Mouse (Mus musculus) heart, embryonic 11.5 days (tissue): Measurements from ENCODE around the gene Ppm1e. TPM values are rescaled to one million over a fixed set of nuclear protein-coding genes. Genes with fewer than 3 reads are reported as not detected.

Source experiments
- ATAC-seq: fragments of 200-750 bp; cut with Nextera tagmentation; replicated peaks from 2 replicates; pipeline ENCODE4 v1.8.0; 2017; ENCODE audit warnings: moderate library complexity; ENCODE audit not compliant: insufficient number of reproducible peaks, low FRiP score, low TSS enrichment
- H3K27ac ChIP-seq: fragments of 300-500 bp; sonication (generic); 2 replicates; pipeline ENCODE4 v1.5.1; 2014; ENCODE audit warnings: mild to moderate bottlenecking, low read depth, low read length
- H3K27me3 ChIP-seq: fragments of 300-500 bp; sonication (generic); 2 replicates; pipeline ENCODE4 v1.6.1; 2014; ENCODE audit warnings: mild to moderate bottlenecking, low read length, mixed read lengths; ENCODE audit not compliant: control insufficient read depth, insufficient read depth
- H3K36me3 ChIP-seq: fragments of 300-500 bp; sonication (generic); 2 replicates; pipeline ENCODE4 v1.6.1; 2014; ENCODE audit warnings: mild to moderate bottlenecking, low read length, moderate library complexity, mixed read lengths; ENCODE audit not compliant: control insufficient read depth, insufficient read depth
- H3K4me1 ChIP-seq: fragments of 300-500 bp; sonication (generic); 2 replicates; pipeline ENCODE4 v1.6.1; 2014; ENCODE audit warnings: low read length; ENCODE audit not compliant: control insufficient read depth, insufficient read depth
- H3K4me2 ChIP-seq: fragments of 300-500 bp; sonication (generic); 2 replicates; pipeline ENCODE4 v1.6.1; 2014; ENCODE audit warnings: mild to moderate bottlenecking, moderate library complexity
- H3K4me3 ChIP-seq: fragments of 300-500 bp; sonication (generic); 2 replicates; pipeline ENCODE4 v1.5.1; 2014; ENCODE audit warnings: low read depth, low read length
- H3K9ac ChIP-seq: fragments of 300-500 bp; sonication (generic); 2 replicates; pipeline ENCODE4 v1.6.1; 2014; ENCODE audit warnings: mild to moderate bottlenecking, low read depth, low read length, moderate library complexity
- H3K9me3 ChIP-seq: fragments of 300-500 bp; sonication (generic); replicated peaks from 2 replicates; pipeline ENCODE4 v1.6.1; 2016; ENCODE audit warnings: low read length; ENCODE audit not compliant: control insufficient read depth
- WGBS: fragments of 180-500 bp; shearing (Covaris S2); extraction: QIAGEN DNeasy Blood & Tissue Kit; methylation state at CpG from one replicate; pipeline ENCODE4 v1.1.7; 2014; ENCODE audit not compliant: insufficient replicate concordance; 5-methylcytosine and 5-hydroxymethylcytosine counted together
- polyA plus RNA-seq: library from polyadenylated mRNA; unstranded; fragments of >200 nt; fragmentation: Nextera tagmentation; extraction: Ambion mirVana; gene quantifications from 2 replicates; pipeline ENCODE4 v1.2.1, GENCODE M21; 2014

Gene Ppm1e
- polyA plus RNA-seq, 1 experiment from 2014 or later = 3.8 TPM

DNA sequence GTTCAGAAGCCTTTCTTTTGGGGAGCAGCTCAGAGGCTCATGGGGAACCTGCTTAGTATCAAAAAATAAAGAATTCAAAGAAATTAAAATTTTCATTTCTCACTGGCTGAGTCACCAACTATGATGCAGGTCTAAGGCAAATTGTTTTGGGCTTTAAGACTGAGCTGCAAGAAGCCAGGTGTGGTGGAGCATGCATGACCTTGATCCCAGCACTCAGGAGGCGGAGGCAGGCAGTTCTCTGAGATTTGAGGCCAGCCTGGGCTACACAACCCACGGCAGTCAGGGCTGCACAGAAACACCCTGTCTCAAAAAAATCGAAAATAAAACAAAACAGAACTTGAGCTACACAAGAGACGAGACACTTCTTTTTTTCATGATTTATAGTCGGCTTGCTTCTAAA lies 38.8 kb downstream of the Ppm1e start:
- H3K27ac ChIP-seq = no peak overlapping the region
- no peaks in the 10 kb centered on the region for H3K27me3 ChIP-seq
- H3K4me1 ChIP-seq = no peaks in the 10 kb centered on the region
- no peak for ATAC-seq
- no peak overlapping the region for H3K4me3 ChIP-seq
- no peak overlapping the region for H3K4me2 ChIP-seq
- H3K9ac ChIP-seq = no peak overlapping the region
- H3K36me3 ChIP-seq = no peaks in the 10 kb centered on the region
- H3K9me3 ChIP-seq = no peaks in the 10 kb centered on the region
- WGBS = 72% methylated on average over 5 of the region's 5 CpGs

DNA sequence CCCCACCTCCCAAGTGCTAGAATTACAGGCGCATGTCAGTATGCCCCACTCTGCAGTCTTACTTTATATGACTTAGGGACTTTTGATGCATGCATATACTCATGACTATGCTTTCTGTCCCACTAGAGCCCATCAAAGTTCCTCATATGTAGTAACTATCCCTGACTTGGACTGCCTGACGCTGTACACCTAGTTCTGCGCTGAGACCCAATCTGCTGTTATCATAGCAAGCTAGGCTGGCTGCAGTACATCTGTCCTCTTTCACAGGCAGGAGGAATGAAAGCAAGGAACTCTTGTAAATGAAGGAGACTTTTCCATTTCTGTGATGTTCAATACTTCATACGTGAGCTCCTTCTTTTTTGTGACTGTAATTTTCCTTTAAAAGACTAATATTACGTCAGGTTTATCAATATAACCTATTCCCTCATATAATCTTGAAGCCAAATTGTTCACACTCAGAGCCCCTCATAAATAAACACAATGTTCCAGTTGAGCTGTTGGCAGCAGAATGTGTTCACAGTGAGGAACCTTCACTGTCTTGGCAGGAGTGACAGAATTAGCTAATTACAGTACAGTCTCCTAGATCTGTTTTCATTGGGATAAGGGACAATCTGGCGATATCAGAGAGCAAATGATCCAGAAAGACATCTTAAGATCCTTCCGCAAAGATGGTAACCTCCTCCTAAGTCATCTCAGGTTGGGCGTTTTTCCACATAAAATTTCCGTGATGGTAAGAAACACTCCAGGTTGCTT lies 39.7 kb downstream of the Ppm1e start:
- Histone ChIP-seq H3K4me2 (no peak overlapping the region), H3K36me3 (no peaks in the 10 kb centered on the region), H3K9me3 (no peaks in the 10 kb centered on the region), H3K27me3 (no peaks in the 10 kb centered on the region), H3K9ac (no peak overlapping the region), H3K4me1 (no peaks in the 10 kb centered on the region), H3K4me3 (no peak overlapping the region), H3K27ac (no peak overlapping the region)
- 76% methylated on average over 9 of the region's 9 CpGs for WGBS
- ATAC-seq = no peak

DNA sequence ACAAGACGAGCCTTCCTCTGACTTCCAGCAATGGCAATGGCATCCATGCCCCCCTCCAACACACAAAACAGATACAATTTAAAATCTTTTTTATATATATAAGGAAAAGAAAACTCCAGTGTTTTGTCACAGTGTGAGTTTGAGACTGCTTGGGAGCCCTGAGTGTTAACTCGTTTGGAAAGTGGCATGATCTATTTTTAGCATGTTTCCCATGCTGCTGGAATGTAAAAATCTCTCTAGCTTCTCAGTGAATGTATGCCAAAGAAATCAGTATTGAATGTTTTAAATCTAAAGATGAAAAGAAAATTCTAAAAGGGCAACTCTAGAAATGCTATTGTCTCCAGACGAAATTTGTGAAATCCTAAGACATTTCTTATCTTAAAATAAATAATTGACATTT lies 45.3 kb downstream of the Ppm1e start:
- Histone ChIP-seq H3K9me3 (no peaks in the 10 kb centered on the region), H3K27ac (0 out of 2 replicates have a peak overlapping the region, but pooled peaks have one; percentile 3)

DNA sequence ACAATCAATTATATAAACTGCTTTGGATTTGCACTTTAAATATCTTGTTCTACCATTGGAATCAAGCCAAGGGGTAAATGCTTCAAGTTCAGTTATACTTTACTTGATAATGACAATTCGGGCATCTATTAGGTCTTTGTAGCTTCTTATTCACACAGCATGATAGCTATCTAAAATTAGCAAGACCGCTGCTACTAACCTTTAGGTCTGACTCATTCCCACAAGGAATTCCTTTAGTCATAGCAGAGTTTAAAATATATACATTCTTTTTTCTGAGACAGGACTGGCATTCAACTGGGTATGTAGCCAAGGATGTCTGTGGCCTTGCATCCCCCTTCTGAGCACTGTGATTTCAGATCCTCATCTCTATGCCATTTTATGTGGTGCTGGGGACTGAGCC lies 48.5 kb downstream of the Ppm1e start:
- Histone ChIP-seq H3K4me2 (no peak overlapping the region), H3K4me1 (peaks cover 14% of the 10 kb centered on the region)

More for the DNA sequence above, 45.3 kb downstream of the Ppm1e start:
- peak overlapping the region; percentile 11; the same call in 1 of the 2 replicates for H3K4me2 ChIP-seq
- WGBS = 32% methylated on average over 3 of the region's 3 CpGs
- no peaks in the 10 kb centered on the region for H3K27me3 ChIP-seq
- H3K4me1 ChIP-seq = peaks cover 14% of the 10 kb centered on the region
- H3K4me3 ChIP-seq = no peak overlapping the region
- no peak for ATAC-seq
- H3K36me3 ChIP-seq = no peaks in the 10 kb centered on the region
- H3K9ac ChIP-seq = no peak overlapping the region

DNA sequence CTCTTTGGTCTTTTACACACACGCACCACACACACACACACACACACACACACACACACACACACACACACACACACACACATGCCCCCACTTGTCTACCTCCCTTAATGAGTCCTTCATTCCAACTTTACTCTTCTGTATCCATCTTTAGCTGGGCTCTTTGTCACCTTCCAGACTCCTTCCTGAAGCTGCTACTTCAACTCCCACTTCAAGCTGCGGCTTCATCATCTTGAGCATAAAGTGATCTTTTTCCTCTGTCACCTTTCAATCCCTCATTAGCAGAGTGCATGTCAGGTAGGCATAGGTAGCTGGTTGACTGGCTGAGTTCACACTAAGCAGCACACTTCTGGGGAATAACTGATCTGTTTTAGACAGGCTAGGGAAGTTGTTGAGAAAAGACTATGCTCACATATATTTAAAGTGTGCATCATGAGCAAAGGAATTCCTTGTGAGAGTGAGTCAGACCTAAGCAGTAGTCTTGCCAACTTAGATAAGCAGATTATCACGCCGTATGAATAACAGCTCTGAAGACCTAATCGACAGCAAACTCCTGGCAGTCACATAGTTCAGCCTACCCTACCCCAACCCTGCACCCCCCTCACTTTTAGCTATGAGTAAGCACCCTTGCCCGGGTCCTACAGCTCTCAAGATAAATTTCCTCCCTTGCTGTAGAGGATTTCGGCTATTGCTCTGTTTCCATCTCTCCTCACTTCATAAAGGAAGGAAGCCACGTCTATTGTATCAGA lies 49.3 kb downstream of the Ppm1e start:
- ATAC-seq = no peak
- H3K27ac ChIP-seq = peak overlapping the region; percentile 50

More for the DNA sequence above, 48.5 kb downstream of the Ppm1e start:
- WGBS = 70% methylated on average over 2 of the region's 2 CpGs
- Histone ChIP-seq H3K9me3 (no peaks in the 10 kb centered on the region), H3K9ac (no peak overlapping the region), H3K27me3 (no peaks in the 10 kb centered on the region), H3K27ac (no peak overlapping the region), H3K36me3 (no peaks in the 10 kb centered on the region), H3K4me3 (no peak overlapping the region)
- no peak for ATAC-seq

DNA sequence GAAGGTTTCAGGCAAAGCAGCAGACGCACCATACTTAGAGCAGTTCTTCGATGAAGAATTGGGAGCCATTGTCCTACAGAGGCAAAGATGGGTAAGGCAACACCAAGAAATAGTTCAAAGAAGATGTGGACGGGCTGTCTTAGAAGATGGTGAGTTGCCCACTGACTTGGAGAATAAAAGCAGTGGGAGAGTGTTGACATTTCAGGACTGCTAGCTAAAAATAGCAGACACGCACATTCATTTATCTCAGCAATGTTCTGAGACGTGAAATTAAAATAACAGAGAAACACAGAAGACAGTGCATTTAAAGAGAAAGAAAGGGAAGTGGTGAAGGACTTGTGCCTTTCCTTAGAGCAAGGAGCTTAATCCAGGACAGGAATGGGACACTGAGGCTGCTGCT lies 59.8 kb downstream of the Ppm1e start:
- no peak overlapping the region for H3K4me3 ChIP-seq
- H3K4me1 ChIP-seq = peaks cover 13% of the 10 kb centered on the region
- WGBS = 44% methylated on average over 5 of the region's 5 CpGs
- no peaks in the 10 kb centered on the region for H3K9me3 ChIP-seq
- no peak overlapping the region for H3K9ac ChIP-seq
- no peaks in the 10 kb centered on the region for H3K27me3 ChIP-seq
- peak overlapping the region; percentile 67; the same call in 1 of the 2 replicates for H3K27ac ChIP-seq
- H3K4me2 ChIP-seq = peak overlapping the region; percentile 40
- ATAC-seq = no peak
- no peaks in the 10 kb centered on the region for H3K36me3 ChIP-seq

More for the DNA sequence above, 49.3 kb downstream of the Ppm1e start:
- no peak overlapping the region for H3K4me3 ChIP-seq
- no peaks in the 10 kb centered on the region for H3K9me3 ChIP-seq
- H3K36me3 ChIP-seq = no peaks in the 10 kb centered on the region
- H3K9ac ChIP-seq = no peak overlapping the region
- no peak overlapping the region; the same call in 1 of the 2 replicates for H3K4me2 ChIP-seq
- H3K4me1 ChIP-seq = peaks cover 14% of the 10 kb centered on the region
- H3K27me3 ChIP-seq = no peaks in the 10 kb centered on the region
- WGBS = 41% methylated on average over 8 of the region's 8 CpGs

DNA sequence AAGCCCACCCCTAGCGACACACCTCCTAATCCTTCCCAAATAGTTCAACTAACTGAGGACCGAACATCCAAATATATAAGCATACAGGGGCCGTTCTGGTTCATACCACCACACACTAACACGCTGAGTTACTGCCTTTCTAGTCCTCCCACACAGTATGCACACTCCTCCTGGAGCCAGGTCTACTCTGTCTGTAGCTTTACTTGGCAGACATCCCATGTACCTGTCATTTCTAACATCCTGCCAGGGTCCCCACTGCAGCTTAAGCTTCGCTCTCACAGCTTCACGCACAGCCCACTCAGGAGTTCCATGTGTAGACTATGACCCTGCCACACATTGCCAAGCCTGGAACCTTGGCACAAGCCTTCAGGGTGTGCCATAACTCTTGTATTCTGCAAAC lies 62.4 kb downstream of the Ppm1e start:
- H3K36me3 ChIP-seq = no peaks in the 10 kb centered on the region
- no peak overlapping the region for H3K4me2 ChIP-seq
- no peak for ATAC-seq
- WGBS = 85% methylated on average over 6 of the region's 6 CpGs
- H3K9ac ChIP-seq = no peak overlapping the region
- H3K27ac ChIP-seq = no peak overlapping the region
- no peak overlapping the region for H3K4me3 ChIP-seq
- peaks cover 13% of the 10 kb centered on the region for H3K4me1 ChIP-seq
- H3K9me3 ChIP-seq = no peaks in the 10 kb centered on the region
- no peaks in the 10 kb centered on the region for H3K27me3 ChIP-seq

DNA sequence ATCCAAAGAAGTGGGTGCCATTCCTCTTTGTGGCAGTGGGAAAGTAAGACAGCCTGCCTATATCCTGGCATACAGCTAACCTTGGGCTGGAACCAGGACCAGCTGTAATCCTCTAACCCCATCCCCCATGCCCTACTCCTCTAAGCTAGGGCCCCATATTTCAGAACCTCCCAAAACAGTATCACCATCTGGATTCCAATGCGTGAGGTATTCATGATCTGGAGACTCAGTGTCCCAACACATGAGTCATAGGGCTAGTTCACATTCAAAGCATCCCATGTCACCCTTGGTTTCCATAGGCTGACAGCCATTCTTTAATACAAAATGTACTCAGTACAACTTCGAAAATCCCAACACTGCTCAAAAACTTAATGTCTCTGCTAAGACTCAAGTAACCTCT lies 63.2 kb downstream of the Ppm1e start:
- H3K27ac ChIP-seq = no peak overlapping the region
- H3K27me3 ChIP-seq = no peaks in the 10 kb centered on the region
- H3K36me3 ChIP-seq = no peaks in the 10 kb centered on the region
- no peak for ATAC-seq
- H3K9me3 ChIP-seq = no peaks in the 10 kb centered on the region
- H3K9ac ChIP-seq = no peak overlapping the region
- H3K4me3 ChIP-seq = no peak overlapping the region
- H3K4me2 ChIP-seq = no peak overlapping the region
- WGBS = 85% methylated on average over 2 of the region's 2 CpGs
- H3K4me1 ChIP-seq = peaks cover 13% of the 10 kb centered on the region
